Mouse (Mus musculus) liver, embryonic 14.5 days (tissue): Measurements from ENCODE around the gene Fgfr2.

Experiments used
- CTCF ChIP-seq: IDR thresholded peaks from 2 replicates; pipeline ENCODE4 v1.5.1; 2016; ENCODE audit warnings: antibody characterized with exemption, low read depth, control low read depth
- EP300 ChIP-seq: IDR thresholded peaks from 2 replicates; pipeline ENCODE4 v1.6.1; 2016; ENCODE audit warnings: antibody characterized with exemption, low read depth

DNA sequence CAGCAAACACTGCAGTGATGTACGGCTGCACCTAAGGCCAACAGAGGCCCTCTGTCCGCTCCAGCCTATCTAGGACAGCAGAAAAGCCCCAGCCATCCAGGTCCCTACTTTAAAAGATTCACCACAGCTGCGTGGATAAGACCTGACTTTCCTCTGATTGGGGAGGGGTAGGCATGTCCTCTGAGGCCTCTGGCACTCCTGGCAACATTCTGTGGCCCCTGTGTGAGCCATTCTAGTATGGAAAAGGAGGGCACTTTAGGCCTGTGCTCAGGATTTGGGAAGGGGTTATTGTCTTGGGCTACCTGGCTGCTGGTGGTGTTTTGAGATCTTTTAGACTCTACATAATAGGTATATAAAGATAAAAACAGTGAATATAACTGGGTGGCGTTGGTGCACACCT is 456.6 kb downstream of the Fgfr2 start:
- TF ChIP-seq CTCF (no peak), EP300 (no peak)
